Mouse (Mus musculus) forebrain, postnatal 0 days (tissue): ENCODE measurements around the gene Cyp2d26. TPM values are rescaled to one million over a fixed set of nuclear protein-coding genes. Genes with fewer than 3 reads are reported as not detected.
"Not testable (repeated sequence)": the region's sequence is repeated elsewhere in the genome, so short reads cannot be mapped to it uniquely, and the experiment has no call there.

ENCODE experiments used
- ATAC-seq: fragments of 200-750 bp; cut with Nextera tagmentation; 2 replicates; pipeline ENCODE4 v1.8.0; 2017; ENCODE audit warnings: mild to moderate bottlenecking, moderate library complexity
- DNase-seq: peaks from one replicate; pipeline ENCODE4 v3.0.0-alpha.2; 2015
- H3K27ac ChIP-seq: fragments of 300-500 bp; sonication (generic); 2 replicates; pipeline ENCODE4 v1.5.1; 2014; ENCODE audit warnings: low read depth, mild to moderate bottlenecking, antibody characterized with exemption, low read length, moderate library complexity, mixed read lengths
- H3K27me3 ChIP-seq: fragments of 300-500 bp; sonication (generic); 2 replicates; pipeline ENCODE4 v1.6.1; 2014; ENCODE audit warnings: mild to moderate bottlenecking, low read length, mixed read lengths; ENCODE audit not compliant: insufficient read depth
- H3K36me3 ChIP-seq: fragments of 300-500 bp; sonication (generic); 2 replicates; pipeline ENCODE4 v1.6.1; 2014; ENCODE audit warnings: mild to moderate bottlenecking, moderate library complexity; ENCODE audit not compliant: insufficient read depth
- H3K4me1 ChIP-seq: fragments of 300-500 bp; sonication (generic); 2 replicates; pipeline ENCODE4 v1.6.1; 2014; ENCODE audit warnings: antibody characterized with exemption; ENCODE audit not compliant: insufficient read depth
- H3K4me2 ChIP-seq: fragments of 300-500 bp; sonication (generic); 2 replicates; pipeline ENCODE4 v1.6.1; 2014; ENCODE audit warnings: low read depth, mild to moderate bottlenecking, moderate library complexity
- H3K4me3 ChIP-seq: fragments of 300-500 bp; sonication (generic); 2 replicates; pipeline ENCODE4 v1.5.1; 2014; ENCODE audit warnings: low read depth, low read length, mixed read lengths
- H3K9ac ChIP-seq: fragments of 300-500 bp; sonication (generic); 2 replicates; pipeline ENCODE4 v1.6.1; 2014; ENCODE audit warnings: mild to moderate bottlenecking
- H3K9me3 ChIP-seq: fragments of 300-500 bp; sonication (generic); 2 replicates; pipeline ENCODE4 v1.6.1; 2016; ENCODE audit warnings: low read length
- CTCF ChIP-seq: sonication (generic); IDR thresholded peaks from 2 replicates; pipeline ENCODE4 v1.5.1; 2016; ENCODE audit warnings: antibody characterized with exemption, control low read depth, low read depth
- WGBS: fragments of 180-500 bp; shearing (Covaris S2); extraction: QIAGEN DNeasy Blood & Tissue Kit; methylation state at CpG from one replicate; pipeline ENCODE4 v1.1.7; 2014; 5-methylcytosine and 5-hydroxymethylcytosine counted together
- polyA plus RNA-seq: library from polyadenylated mRNA; unstranded; fragments of >200 nt; fragmentation: Nextera tagmentation; extraction: Ambion mirVana; gene quantifications from 2 replicates; pipeline ENCODE4 v1.2.1, GENCODE M21; 2015
- total RNA-seq: library from RNA; depleted of rRNA; stranded (reverse); fragments of >200 nt; gene quantifications from 2 replicates; pipeline ENCODE4 v1.2.3, GENCODE M21; 2014

Gene Cyp2d26
- total and polyA plus RNA-seq, 2 experiments from 2014 or later: not detected

DNA sequence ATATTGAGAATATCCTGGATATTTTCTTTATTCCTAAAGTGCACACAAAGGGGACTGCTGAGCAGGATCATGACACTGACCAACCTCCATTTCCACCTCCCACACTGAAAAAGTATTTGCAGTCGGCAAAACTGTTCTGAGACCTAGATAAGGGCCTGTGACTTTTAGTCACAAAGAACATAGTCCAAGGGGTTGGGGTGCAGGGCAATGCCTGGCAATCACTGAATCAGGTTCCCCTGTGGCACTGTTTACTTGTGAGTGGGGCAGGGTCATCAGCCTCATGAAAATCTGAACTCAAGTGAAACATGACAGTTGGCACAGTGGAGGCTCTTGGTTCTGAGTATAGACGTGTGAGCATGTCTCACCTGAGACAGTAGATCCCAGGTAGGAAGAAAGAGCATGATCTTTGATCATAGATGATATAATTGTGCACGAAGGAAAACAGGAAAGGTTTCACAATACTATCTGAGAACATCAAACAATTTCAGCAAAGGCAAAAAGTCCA, 1.9 kb upstream of the Cyp2d26 start:
- Histone ChIP-seq H3K27ac (no peak overlapping the region), H3K27me3 (no peaks in the 10 kb centered on the region), H3K36me3 (no peaks in the 10 kb centered on the region), H3K9me3 (no peaks in the 10 kb centered on the region), H3K9ac (no peak overlapping the region), H3K4me2 (no peak overlapping the region), H3K4me1 (no peaks in the 10 kb centered on the region), H3K4me3 (no peak overlapping the region)
- no peak for DNase-seq
- 83% methylated on average over 3 of the region's 3 CpGs for WGBS
- TF ChIP-seq CTCF: no peak
- no peak for ATAC-seq

DNA sequence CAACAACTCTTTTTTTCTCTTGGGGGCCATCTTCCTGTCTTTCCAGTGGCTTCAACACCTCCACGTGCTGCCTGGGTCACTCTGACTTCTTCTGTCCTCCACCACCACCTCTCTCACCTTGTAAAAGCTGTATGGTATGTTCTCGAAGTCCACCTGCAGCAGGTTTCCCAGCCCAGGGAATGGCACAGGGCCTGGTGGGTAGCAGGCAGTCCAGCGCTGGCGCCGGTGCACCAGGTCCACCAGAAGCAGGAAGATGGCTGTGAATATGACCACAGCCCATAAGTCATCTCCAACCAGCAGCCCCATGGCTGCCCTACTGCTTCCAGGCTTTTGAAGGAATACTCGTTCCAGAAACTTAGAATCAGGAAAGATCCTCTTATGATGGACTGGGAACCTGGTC, 226 bp downstream of the Cyp2d26 start:
- Histone ChIP-seq H3K27ac (no peak overlapping the region), H3K36me3 (no peaks in the 10 kb centered on the region), H3K27me3 (no peaks in the 10 kb centered on the region), H3K9me3 (no peaks in the 10 kb centered on the region), H3K4me2 (no peak overlapping the region), H3K9ac (no peak overlapping the region), H3K4me1 (no peaks in the 10 kb centered on the region), H3K4me3 (no peak overlapping the region)
- DNase-seq (no peak), ATAC-seq (no peak)
- WGBS: 89% methylated on average over 6 of the region's 6 CpGs
- no peak for TF ChIP-seq CTCF

DNA sequence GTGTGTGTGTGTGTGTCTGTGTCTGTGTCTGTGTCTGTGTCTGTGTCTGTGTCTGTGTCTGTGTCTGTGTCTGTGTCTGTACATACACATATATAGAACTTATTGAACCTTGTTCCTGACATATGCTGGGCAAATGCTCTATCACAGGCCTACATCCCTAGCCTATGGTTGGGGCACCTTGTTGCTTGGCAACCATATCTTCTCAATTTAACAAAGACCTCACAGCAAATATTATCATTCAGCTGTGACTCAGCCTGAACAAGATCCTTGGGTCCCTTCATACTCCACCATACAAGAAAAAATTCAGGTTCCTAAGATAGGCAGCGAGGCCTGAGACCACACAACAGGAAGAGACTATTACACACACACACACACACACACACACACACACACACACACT, 640 bp downstream of the Cyp2d26 start:
- Histone ChIP-seq H3K4me2 (no peak overlapping the region), H3K9ac (no peak overlapping the region), H3K27me3 (no peaks in the 10 kb centered on the region), H3K9me3 (no peaks in the 10 kb centered on the region), H3K4me1 (no peaks in the 10 kb centered on the region), H3K4me3 (no peak overlapping the region), H3K36me3 (no peaks in the 10 kb centered on the region), H3K27ac (no peak overlapping the region)
- TF ChIP-seq CTCF: no peak
- DNase-seq (no peak), ATAC-seq (no peak)
- WGBS: 83% methylated on average over 1 of the region's 1 CpGs

DNA sequence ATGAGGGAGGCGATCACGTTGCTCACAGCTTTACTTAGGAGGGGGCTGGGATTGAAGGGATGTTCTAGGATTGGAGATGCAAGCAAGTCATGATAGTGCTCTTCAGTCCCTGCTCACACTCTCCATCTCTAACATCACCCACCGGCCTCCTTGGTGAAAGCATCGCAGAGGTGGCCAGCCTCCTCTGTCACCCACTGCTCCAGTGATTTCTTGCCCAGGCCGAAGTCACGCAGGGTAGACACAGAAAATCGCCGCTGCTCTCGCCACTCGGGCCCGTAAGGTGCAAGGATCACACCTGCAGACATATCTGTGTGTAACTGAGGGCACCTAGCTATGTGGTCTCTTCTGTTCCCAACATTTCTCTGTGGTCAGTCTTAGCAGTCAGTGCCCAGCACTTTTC, 1.5 kb downstream of the Cyp2d26 start:
- Histone ChIP-seq H3K4me1 (no peaks in the 10 kb centered on the region), H3K9me3 (no peaks in the 10 kb centered on the region), H3K4me2 (no peak overlapping the region), H3K36me3 (no peaks in the 10 kb centered on the region), H3K9ac (no peak overlapping the region), H3K27ac (no peak overlapping the region), H3K4me3 (no peak overlapping the region), H3K27me3 (no peaks in the 10 kb centered on the region)
- TF ChIP-seq CTCF: no peak
- ATAC-seq (no peak), DNase-seq (no peak)
- 95% methylated on average over 11 of the region's 11 CpGs for WGBS

DNA sequence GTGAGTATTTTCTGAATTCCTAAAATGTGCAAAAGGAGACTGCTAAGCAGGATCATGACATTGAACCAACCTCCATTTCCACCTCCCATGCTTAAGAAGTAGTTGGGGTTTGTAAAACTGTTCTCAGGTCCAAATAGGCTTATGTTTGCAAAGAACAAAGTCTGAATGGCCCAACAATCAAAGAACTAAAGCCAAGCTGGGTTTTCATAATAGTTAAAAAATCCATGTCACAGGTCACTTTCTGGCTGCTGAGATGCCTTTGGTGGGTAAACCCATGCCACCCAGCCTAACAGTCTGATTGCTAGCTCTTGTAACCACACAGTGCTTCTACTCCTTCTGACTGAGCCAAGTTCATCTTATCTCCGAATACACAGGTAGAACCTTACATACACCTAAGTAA, 9.5 kb downstream of the Cyp2d26 start:
- Histone ChIP-seq H3K4me2 (no peak overlapping the region), H3K36me3 (no peaks in the 10 kb centered on the region), H3K27ac (no peak overlapping the region), H3K27me3 (no peaks in the 10 kb centered on the region), H3K4me1 (no peaks in the 10 kb centered on the region), H3K9me3 (no peaks in the 10 kb centered on the region), H3K9ac (no peak overlapping the region), H3K4me3 (no peak overlapping the region)
- no peak for TF ChIP-seq CTCF
- no peak for ATAC-seq
- DNase-seq: no peak
- 88% methylated on average over 1 of the region's 1 CpGs for WGBS

DNA sequence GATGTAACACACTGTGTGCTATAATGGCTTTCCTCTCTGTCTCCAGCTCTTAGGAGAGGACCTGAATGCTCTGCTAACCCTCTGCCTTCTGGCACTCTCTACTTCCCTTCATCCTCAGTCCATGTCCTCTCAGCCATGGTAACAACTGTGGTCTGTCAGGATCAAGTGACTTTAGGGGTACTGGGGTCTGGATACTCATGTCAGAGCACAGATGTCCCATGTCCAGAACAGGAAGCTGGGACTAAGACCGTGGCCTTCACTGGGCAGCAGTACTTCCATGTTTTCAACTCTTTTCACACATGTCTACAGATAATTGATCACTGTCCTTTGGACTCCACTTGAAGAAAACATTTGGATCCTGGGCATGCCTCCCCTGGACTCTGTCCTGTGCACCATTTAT, 10.3 kb downstream of the Cyp2d26 start:
- H3K4me2 ChIP-seq: no peak overlapping the region
- no peaks in the 10 kb centered on the region for H3K36me3 ChIP-seq
- 76% methylated on average over 1 of the region's 1 CpGs for WGBS
- DNase-seq: no peak
- no peaks in the 10 kb centered on the region for H3K27me3 ChIP-seq
- no peak for ATAC-seq
- no peak overlapping the region for H3K27ac ChIP-seq
- H3K9me3 ChIP-seq: no peaks in the 10 kb centered on the region
- no peak for TF ChIP-seq CTCF
- H3K4me3 ChIP-seq: no peak overlapping the region
- no peak overlapping the region for H3K9ac ChIP-seq
- no peaks in the 10 kb centered on the region for H3K4me1 ChIP-seq

DNA sequence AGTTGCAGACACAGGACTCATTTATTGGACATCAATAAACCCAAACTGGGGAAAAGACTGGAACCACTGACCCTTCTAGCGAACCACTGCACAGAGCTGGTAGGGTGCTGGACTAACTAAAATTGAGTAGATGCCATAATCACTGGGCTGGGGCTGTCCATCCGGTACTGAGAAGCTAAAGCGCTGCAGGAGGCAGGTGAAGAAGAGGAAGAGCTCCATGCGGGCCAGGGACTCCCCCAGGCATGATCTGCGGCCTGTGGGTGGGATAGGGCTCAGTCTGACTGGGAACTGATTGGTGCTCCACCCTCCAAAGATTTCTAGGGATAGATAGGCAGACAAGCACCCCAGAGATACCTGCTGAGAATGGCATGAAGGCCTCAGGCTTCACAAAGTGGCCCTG, 16.2 kb downstream of the Cyp2d26 start:
- not testable (repeated sequence) for H3K9me3 ChIP-seq, H3K27ac ChIP-seq, H3K27me3 ChIP-seq, DNase-seq, H3K4me1 ChIP-seq, ATAC-seq, H3K4me2 ChIP-seq, H3K9ac ChIP-seq, H3K36me3 ChIP-seq, H3K4me3 ChIP-seq
- 84% methylated on average over 5 of the region's 5 CpGs for WGBS

DNA sequence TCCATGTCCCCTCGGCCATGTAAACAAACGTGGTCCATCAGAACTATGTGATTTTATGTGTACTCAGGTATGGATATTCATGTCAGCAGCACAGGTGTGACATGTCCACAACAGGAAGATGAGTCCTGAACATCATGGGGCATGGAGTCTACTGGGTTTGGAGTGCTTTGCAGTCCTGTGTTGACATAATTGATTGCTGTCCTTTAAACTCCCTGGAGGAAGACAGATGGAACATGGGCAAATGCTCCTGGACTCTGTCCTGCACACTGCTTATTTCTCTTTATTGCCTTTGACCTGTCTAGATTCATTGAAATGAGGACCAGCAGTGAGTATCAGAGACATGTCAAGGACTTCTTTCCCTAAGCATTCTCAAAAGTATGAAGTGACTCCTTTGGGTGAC, 28.2 kb downstream of the Cyp2d26 start:
- WGBS: 93% methylated on average over 2 of the region's 2 CpGs

More for the DNA sequence above, 28.2 kb downstream of the Cyp2d26 start:
- no peaks in the 10 kb centered on the region for H3K27me3 ChIP-seq
- TF ChIP-seq CTCF: no peak
- H3K27ac ChIP-seq: no peak overlapping the region
- no peak for ATAC-seq
- H3K36me3 ChIP-seq: no peaks in the 10 kb centered on the region
- no peak overlapping the region for H3K9ac ChIP-seq
- H3K4me3 ChIP-seq: no peak overlapping the region
- no peaks in the 10 kb centered on the region for H3K4me1 ChIP-seq
- no peak overlapping the region for H3K4me2 ChIP-seq
- DNase-seq: no peak
- H3K9me3 ChIP-seq: no peaks in the 10 kb centered on the region
